Mouse (Mus musculus): Measurements from ENCODE around the gene Milr1. TPM values are rescaled to one million over a fixed set of nuclear protein-coding genes. Genes with fewer than 3 reads are reported as not detected.
"Not testable (repeated sequence)": the region's sequence is repeated elsewhere in the genome, so short reads cannot be mapped to it uniquely, and the experiment has no call there.

Gene Milr1
- polyA plus RNA-seq, 1 experiment from 2014 or later = 0.81 TPM

DNA sequence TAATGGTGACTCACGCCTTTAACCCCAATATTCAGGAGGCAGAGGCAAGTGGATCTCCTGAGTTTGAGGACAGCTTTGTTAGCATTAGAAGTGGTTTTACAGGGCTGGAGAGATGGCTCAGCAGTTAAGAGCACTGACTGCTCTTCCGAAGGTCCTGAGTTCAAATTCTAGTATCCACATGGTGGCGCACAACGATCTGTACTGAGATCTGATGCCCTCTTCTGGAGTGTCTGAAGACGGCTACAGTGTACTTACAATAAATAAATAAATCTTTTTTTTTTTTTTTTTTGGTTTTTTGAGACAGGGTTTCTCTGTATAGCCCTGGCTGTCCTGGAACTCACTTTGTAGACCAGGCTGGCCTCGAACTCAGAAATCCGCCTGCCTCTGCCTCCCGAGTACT is 10.3 kb upstream of the Milr1 start:
- 94% methylated on average over 5 of the region's 8 CpGs for WGBS
- H3K36me3 ChIP-seq (replicated peaks); H3K9me3 ChIP-seq; H3K27ac ChIP-seq; H3K27me3 ChIP-seq (ENCODE audit: poor library complexity, severe bottlenecking); H3K4me3 ChIP-seq; DNase-seq (ENCODE audit: extremely low spot score, low spot score): not testable (repeated sequence)
- peaks cover 29% of the 10 kb centered on the region for H3K4me1 ChIP-seq

GRCm38 (mm10) chr11:106741232-106741631 is 9.8 kb upstream of the Milr1 start:
- Histone ChIP-seq H3K27me3 (ENCODE audit: poor library complexity, severe bottlenecking) (no peaks in the 10 kb centered on the region), H3K9me3 (no peaks in the 10 kb centered on the region), H3K36me3 (replicated peaks) (no peaks in the 10 kb centered on the region), H3K4me3 (no peak overlapping the region), H3K27ac (no peak overlapping the region), H3K4me1 (peaks cover 28% of the 10 kb centered on the region)
- DNase-seq (ENCODE audit: extremely low spot score, low spot score) = peak; percentile 39
- 73% methylated on average over 6 of the region's 6 CpGs for WGBS

- H3K27me3 ChIP-seq (ENCODE audit: poor library complexity, severe bottlenecking) = no peaks in the 10 kb centered on the region
- no peak overlapping the region for H3K4me3 ChIP-seq
- 92% methylated on average over 3 of the region's 3 CpGs for WGBS
- H3K27ac ChIP-seq = no peak overlapping the region
- no peak for DNase-seq (ENCODE audit: extremely low spot score, low spot score)
- no peaks in the 10 kb centered on the region for H3K36me3 ChIP-seq (replicated peaks)
- peaks cover 22% of the 10 kb centered on the region for H3K4me1 ChIP-seq
- H3K9me3 ChIP-seq = no peaks in the 10 kb centered on the region
Observed at GRCm38 (mm10) chr11:106741826-106742225, 9.2 kb upstream of the Milr1 start.

DNA sequence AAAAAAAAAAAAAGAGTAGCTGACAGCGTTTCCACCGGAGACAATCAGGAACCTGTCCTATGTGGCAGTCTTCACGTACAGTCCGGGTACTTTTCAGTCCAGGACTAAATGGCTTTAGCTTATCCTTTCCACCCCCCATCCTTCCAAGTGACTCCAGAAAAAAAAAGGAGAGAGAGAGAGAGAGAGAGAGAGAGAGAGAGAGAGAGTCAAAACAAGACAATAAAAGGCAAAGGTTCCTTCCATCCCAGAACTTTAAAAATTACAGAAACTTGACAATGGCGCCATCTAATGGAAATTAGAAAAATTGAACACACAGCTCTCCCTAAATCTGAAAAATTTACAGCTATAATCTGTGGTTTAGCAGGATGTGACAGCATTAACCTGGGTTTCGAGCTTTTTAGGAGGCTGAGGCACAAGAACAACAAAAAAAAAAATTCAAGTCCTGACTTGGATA is 8.6 kb upstream of the Milr1 start:
- 57% methylated on average over 6 of the region's 6 CpGs for WGBS
- Histone ChIP-seq H3K27me3 (ENCODE audit: poor library complexity, severe bottlenecking) (no peaks in the 10 kb centered on the region), H3K4me3 (no peak overlapping the region), H3K27ac (no peak overlapping the region), H3K9me3 (peaks cover 3% of the 10 kb centered on the region), H3K4me1 (peaks cover 16% of the 10 kb centered on the region), H3K36me3 (replicated peaks) (no peaks in the 10 kb centered on the region)
- DNase-seq (ENCODE audit: extremely low spot score, low spot score) = no peak

DNA sequence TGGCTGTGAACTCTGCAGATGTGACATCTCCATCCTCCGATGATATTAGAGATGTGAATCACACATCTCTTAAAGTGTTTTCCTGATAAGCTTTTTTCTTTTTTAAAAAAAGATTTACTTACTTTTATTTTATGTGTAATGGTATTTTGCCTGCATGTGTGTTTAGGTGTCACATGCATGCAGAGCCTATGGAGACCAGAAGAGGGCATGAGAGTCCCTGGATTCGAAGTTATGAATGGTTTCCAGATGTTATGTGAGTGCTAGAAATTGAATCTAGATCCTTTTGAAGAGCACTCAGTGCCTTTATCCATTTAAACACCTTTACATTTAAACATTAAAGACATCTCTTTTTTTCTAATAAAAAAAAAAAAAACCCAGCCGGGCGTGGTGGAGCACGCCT is 6.1 kb upstream of the Milr1 start:
- 91% methylated on average over 5 of the region's 5 CpGs for WGBS
- Histone ChIP-seq H3K36me3 (replicated peaks) (no peaks in the 10 kb centered on the region), H3K4me1 (peaks cover 9% of the 10 kb centered on the region), H3K9me3 (peaks cover 9% of the 10 kb centered on the region), H3K27me3 (ENCODE audit: poor library complexity, severe bottlenecking) (no peaks in the 10 kb centered on the region), H3K4me3 (no peak overlapping the region), H3K27ac (no peak overlapping the region)
- DNase-seq (ENCODE audit: extremely low spot score, low spot score) = no peak

GRCm38 (mm10) chr11:106749557-106750120 is 1.4 kb upstream of the Milr1 start:
- H3K27me3 ChIP-seq (ENCODE audit: poor library complexity, severe bottlenecking); H3K9me3 ChIP-seq; DNase-seq (ENCODE audit: extremely low spot score, low spot score); H3K4me1 ChIP-seq; H3K4me3 ChIP-seq; H3K27ac ChIP-seq; H3K36me3 ChIP-seq (replicated peaks): not testable (repeated sequence)
- WGBS = 93% methylated on average over 7 of the region's 7 CpGs

- DNase-seq (ENCODE audit: extremely low spot score, low spot score) = no peak
- no peaks in the 10 kb centered on the region for H3K4me1 ChIP-seq
- H3K27me3 ChIP-seq (ENCODE audit: poor library complexity, severe bottlenecking) = no peaks in the 10 kb centered on the region
- H3K9me3 ChIP-seq = peaks cover 9% of the 10 kb centered on the region
- H3K4me3 ChIP-seq = no peak within 1 kb of the TSS
- 94% methylated on average over 13 of the region's 13 CpGs for WGBS
- H3K36me3 ChIP-seq (replicated peaks) = no peaks in the 10 kb centered on the region
- no peak within 1 kb of the TSS for H3K27ac ChIP-seq
Observed at GRCm38 (mm10) chr11:106750121-106750751, 790 bp upstream of the Milr1 start, which contains the start of gene Pecam1. Gene Pecam1 (minus strand): TSS chr11:106750628.

DNA sequence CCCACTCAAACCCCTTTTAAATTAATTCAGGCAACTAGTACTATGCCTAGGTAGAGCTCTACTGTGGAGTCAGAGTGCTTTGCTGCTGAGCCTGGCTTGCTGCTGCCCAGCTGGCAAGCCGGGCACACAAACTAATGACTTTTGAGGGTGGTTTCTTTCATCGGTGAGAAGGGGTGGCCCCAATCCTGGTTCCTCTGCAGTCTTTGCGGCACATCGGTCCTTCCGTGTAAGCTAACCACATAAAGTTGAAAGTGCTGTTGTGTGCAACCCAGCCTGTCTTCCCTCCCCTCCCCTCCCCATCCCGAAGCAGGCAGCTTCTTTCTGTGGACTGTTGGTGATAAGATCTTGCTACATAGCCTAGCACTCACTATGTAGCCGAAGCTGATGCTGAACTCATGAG is 1.1 kb downstream of the Milr1 start:
- Histone ChIP-seq H3K4me3 (no peak overlapping the region), H3K9me3 (peaks cover 8% of the 10 kb centered on the region), H3K36me3 (replicated peaks) (no peaks in the 10 kb centered on the region), H3K27ac (no peak overlapping the region), H3K4me1 (no peaks in the 10 kb centered on the region), H3K27me3 (ENCODE audit: poor library complexity, severe bottlenecking) (no peaks in the 10 kb centered on the region)
- no peak for DNase-seq (ENCODE audit: extremely low spot score, low spot score)
- WGBS = 92% methylated on average over 7 of the region's 7 CpGs

DNA sequence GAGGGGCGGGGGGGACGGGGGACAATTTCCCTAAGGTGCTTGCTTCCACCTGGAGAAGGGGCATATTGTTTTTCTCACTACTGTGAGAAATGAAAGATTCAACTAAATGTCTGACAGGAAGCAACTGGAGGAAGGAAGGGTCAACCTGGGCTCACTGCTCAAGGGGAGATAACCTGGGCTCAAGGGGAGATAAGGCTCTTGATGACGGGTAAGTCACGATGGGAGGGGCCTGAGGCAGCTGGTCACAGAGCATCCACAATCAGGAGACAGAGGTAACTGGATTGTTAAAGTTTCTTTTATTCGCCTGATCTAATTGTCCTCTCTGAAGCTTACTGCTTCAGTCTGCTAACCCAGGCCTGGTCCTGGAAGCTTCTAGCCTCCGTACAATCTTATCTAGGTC is 2.3 kb downstream of the Milr1 start:
- Histone ChIP-seq H3K9me3 (no peaks in the 10 kb centered on the region), H3K4me1 (no peaks in the 10 kb centered on the region), H3K27me3 (ENCODE audit: poor library complexity, severe bottlenecking) (no peaks in the 10 kb centered on the region), H3K4me3 (no peak overlapping the region), H3K27ac (no peak overlapping the region), H3K36me3 (replicated peaks) (no peaks in the 10 kb centered on the region)
- no peak for DNase-seq (ENCODE audit: extremely low spot score, low spot score)
- 89% methylated on average over 6 of the region's 6 CpGs for WGBS

GRCm38 (mm10) chr11:106755583-106755982 is 4.6 kb downstream of the Milr1 start:
- no peak for DNase-seq (ENCODE audit: extremely low spot score, low spot score)
- Histone ChIP-seq H3K27me3 (ENCODE audit: poor library complexity, severe bottlenecking) (no peaks in the 10 kb centered on the region), H3K27ac (no peak overlapping the region), H3K4me1 (no peaks in the 10 kb centered on the region), H3K36me3 (replicated peaks) (no peaks in the 10 kb centered on the region), H3K9me3 (no peaks in the 10 kb centered on the region), H3K4me3 (no peak overlapping the region)
- 28% methylated on average over 5 of the region's 5 CpGs for WGBS

DNA sequence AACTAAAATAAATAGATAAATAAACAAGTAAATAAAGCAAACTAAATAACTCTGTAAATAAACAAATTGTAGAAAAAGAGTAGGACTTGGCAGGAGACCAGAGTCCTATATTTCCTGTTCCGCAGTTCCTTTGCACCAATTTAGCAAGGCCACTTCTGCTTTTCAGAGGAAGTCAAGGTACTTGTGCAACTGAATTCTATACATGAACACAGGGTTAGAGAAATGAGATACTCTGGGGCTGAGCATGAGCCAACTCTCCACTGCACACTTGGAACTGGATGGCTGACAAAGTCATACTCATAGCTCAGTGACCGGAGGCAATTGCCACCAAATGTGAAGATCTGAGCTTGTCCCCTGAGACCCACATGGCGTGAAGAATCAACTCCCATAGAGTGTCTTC is 8.0 kb downstream of the Milr1 start:
- Histone ChIP-seq H3K4me3 (no peak overlapping the region), H3K27ac (no peak overlapping the region), H3K36me3 (replicated peaks) (peaks cover 4% of the 10 kb centered on the region; the same call in 1 of the 2 replicates), H3K27me3 (ENCODE audit: poor library complexity, severe bottlenecking) (no peaks in the 10 kb centered on the region), H3K4me1 (peaks cover 11% of the 10 kb centered on the region), H3K9me3 (no peaks in the 10 kb centered on the region)
- 93% methylated on average over 3 of the region's 3 CpGs for WGBS
- DNase-seq (ENCODE audit: extremely low spot score, low spot score) = no peak

DNA sequence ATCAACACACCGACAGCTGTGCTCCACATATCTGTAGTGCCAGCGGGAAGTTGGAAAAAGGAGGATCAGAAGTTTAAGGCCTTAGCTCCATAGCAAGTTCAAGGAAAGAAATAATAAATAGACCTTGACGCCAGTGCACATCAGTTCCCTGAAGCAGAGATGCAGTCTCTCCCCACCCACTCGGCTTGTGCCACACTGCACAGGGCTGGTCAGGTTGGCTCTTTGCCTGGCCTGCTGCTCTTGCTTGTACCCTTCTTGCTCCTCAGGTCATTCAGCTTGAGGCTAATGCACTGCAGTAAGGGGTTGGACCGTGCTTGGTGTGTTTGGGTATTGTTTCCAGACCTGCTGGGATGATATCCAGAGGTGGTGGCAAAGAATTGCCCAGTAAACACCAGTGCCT is 9.5 kb downstream of the Milr1 start:
- Histone ChIP-seq H3K9me3 (no peaks in the 10 kb centered on the region), H3K4me3 (no peak overlapping the region), H3K36me3 (replicated peaks) (peaks cover 15% of the 10 kb centered on the region), H3K27me3 (ENCODE audit: poor library complexity, severe bottlenecking) (no peaks in the 10 kb centered on the region), H3K27ac (no peak overlapping the region), H3K4me1 (peaks cover 11% of the 10 kb centered on the region)
- DNase-seq (ENCODE audit: extremely low spot score, low spot score) = no peak
- WGBS = 89% methylated on average over 5 of the region's 5 CpGs

GRCm38 (mm10) chr11:106762139-106762799 is 11.2 kb downstream of the Milr1 start:
- Histone ChIP-seq H3K27me3 (ENCODE audit: poor library complexity, severe bottlenecking) (no peaks in the 10 kb centered on the region), H3K9me3 (no peaks in the 10 kb centered on the region), H3K36me3 (replicated peaks) (peaks cover 31% of the 10 kb centered on the region), H3K27ac (peak overlapping the region; percentile 53), H3K4me1 (peaks cover 11% of the 10 kb centered on the region), H3K4me3 (no peak overlapping the region)
- WGBS = 64% methylated on average over 5 of the region's 5 CpGs
- DNase-seq (ENCODE audit: extremely low spot score, low spot score) = no peak

Measured in forebrain, embryonic 10.5 days (tissue).